Mouse (Mus musculus) limb, embryonic 10.5 days (tissue): ENCODE measurements around the gene Cmtr1. TPM values are rescaled to one million over a fixed set of nuclear protein-coding genes. Genes with fewer than 3 reads are reported as not detected.
"Not testable (repeated sequence)": the region's sequence is repeated elsewhere in the genome, so short reads cannot be mapped to it uniquely, and the experiment has no call there.

Experiments
- DNase-seq: peaks from one replicate; pipeline ENCODE4 v3.0.0-alpha.2; 2017; ENCODE audit warnings: low spot score
- H3K27ac ChIP-seq: fragments of 300-500 bp; sonication (generic); 2 replicates; pipeline ENCODE4 v1.5.1; 2016; ENCODE audit warnings: mild to moderate bottlenecking
- H3K27me3 ChIP-seq: fragments of 300-500 bp; sonication (generic); 2 replicates; pipeline ENCODE4 v1.6.1; 2016; ENCODE audit warnings: low read depth, mild to moderate bottlenecking; ENCODE audit not compliant: poor library complexity, severe bottlenecking
- H3K36me3 ChIP-seq: fragments of 300-500 bp; sonication (generic); 2 replicates; pipeline ENCODE4 v1.6.1; 2016; ENCODE audit warnings: mild to moderate bottlenecking, moderate library complexity
- H3K4me1 ChIP-seq: fragments of 300-500 bp; sonication (generic); 2 replicates; pipeline ENCODE4 v1.6.1; 2016
- H3K4me3 ChIP-seq: fragments of 300-500 bp; sonication (generic); 2 replicates; pipeline ENCODE4 v1.5.1; 2016; ENCODE audit warnings: mild to moderate bottlenecking, moderate library complexity
- H3K9me3 ChIP-seq: fragments of 300-500 bp; sonication (generic); replicated peaks from 2 replicates; pipeline ENCODE4 v1.6.1; 2016; ENCODE audit warnings: mild to moderate bottlenecking
- WGBS: fragments of 180-500 bp; shearing (Covaris S2); methylation state at CpG from one replicate; pipeline ENCODE4 v1.1.7; 2016; 5-methylcytosine and 5-hydroxymethylcytosine counted together
- polyA plus RNA-seq: library from polyadenylated mRNA; unstranded; fragments of >200 nt; fragmentation: Nextera tagmentation; extraction: Ambion mirVana; gene quantifications from 2 replicates; pipeline ENCODE4 v1.2.1, GENCODE M21; 2016

The Cmtr1 gene
- polyA plus RNA-seq, 1 experiment from 2014 or later, result 134 TPM

GRCm38 (mm10) chr17:29712565-29712964 lies 52.2 kb downstream of the Cmtr1 start:
- DNase-seq, result no peak
- no peaks in the 10 kb centered on the region for H3K9me3 ChIP-seq
- peaks cover 75% of the 10 kb centered on the region for H3K4me1 ChIP-seq
- peaks cover 16% of the 10 kb centered on the region for H3K36me3 ChIP-seq
- H3K27ac ChIP-seq, result peak overlapping the region; percentile 37; the same call in 1 of the 2 replicates
- 58% methylated on average over 7 of the region's 7 CpGs for WGBS
- no peaks in the 10 kb centered on the region for H3K27me3 ChIP-seq
- H3K4me3 ChIP-seq, result no peak overlapping the region

DNA sequence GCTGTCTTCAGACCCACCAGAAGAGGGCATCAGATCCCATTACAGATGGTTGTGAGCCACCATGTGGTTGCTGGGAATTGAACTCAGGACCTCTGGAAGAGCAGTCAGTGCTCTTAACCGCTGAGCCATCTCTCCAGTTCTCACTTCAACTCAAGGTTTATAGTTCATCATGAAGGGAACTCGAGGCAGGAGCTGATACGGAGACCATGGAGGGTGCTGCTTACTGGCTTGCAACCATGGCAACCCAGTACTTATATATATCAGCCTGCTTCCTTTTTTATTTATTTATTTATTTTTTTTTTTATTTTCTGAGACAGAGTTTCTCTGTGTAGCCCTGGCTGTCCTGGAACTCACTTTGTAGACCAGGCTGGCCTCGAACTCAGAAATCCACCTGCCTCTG lies 53.3 kb downstream of the Cmtr1 start:
- H3K4me3 ChIP-seq, H3K27ac ChIP-seq, H3K27me3 ChIP-seq, H3K9me3 ChIP-seq, DNase-seq: not testable (repeated sequence)
- 90% methylated on average over 4 of the region's 4 CpGs for WGBS
- Histone ChIP-seq H3K36me3 (peaks cover 16% of the 10 kb centered on the region), H3K4me1 (peaks cover 63% of the 10 kb centered on the region)

GRCm38 (mm10) chr17:29716732-29717445 lies 56.5 kb downstream of the Cmtr1 start, which contains the start of gene Ccdc167:
TSS of gene Ccdc167 (minus strand) at chr17:29717044.
- no peaks in the 10 kb centered on the region for H3K9me3 ChIP-seq
- peaks cover 35% of the 10 kb centered on the region for H3K4me1 ChIP-seq
- H3K36me3 ChIP-seq, result peaks cover 16% of the 10 kb centered on the region
- DNase-seq, result peak; percentile 98
- no peaks in the 10 kb centered on the region for H3K27me3 ChIP-seq
- peak within 1 kb of the TSS; percentile 89 for H3K27ac ChIP-seq
- WGBS, result 6% methylated on average over 41 of the region's 41 CpGs
- H3K4me3 ChIP-seq, result peak within 1 kb of the TSS; percentile 66

GRCm38 (mm10) chr17:29718660-29719059 lies 58.3 kb downstream of the Cmtr1 start:
- Histone ChIP-seq H3K4me1 (peaks cover 20% of the 10 kb centered on the region), H3K27me3 (no peaks in the 10 kb centered on the region), H3K4me3 (no peak overlapping the region), H3K9me3 (no peaks in the 10 kb centered on the region), H3K36me3 (peaks cover 16% of the 10 kb centered on the region), H3K27ac (no peak overlapping the region)
- WGBS, result 90% methylated on average over 8 of the region's 8 CpGs
- no peak for DNase-seq

- Histone ChIP-seq H3K27ac (no peak overlapping the region), H3K9me3 (no peaks in the 10 kb centered on the region), H3K4me3 (no peak overlapping the region), H3K27me3 (no peaks in the 10 kb centered on the region), H3K4me1 (peaks cover 20% of the 10 kb centered on the region), H3K36me3 (peaks cover 7% of the 10 kb centered on the region)
- 82% methylated on average over 13 of the region's 13 CpGs for WGBS
- DNase-seq, result no peak
Measured at GRCm38 (mm10) chr17:29719628-29720575, 59.5 kb downstream of the Cmtr1 start.

- Histone ChIP-seq H3K27ac (no peak overlapping the region), H3K4me1 (peaks cover 18% of the 10 kb centered on the region), H3K4me3 (no peak overlapping the region), H3K9me3 (no peaks in the 10 kb centered on the region), H3K27me3 (no peaks in the 10 kb centered on the region), H3K36me3 (no peaks in the 10 kb centered on the region)
- DNase-seq, result no peak
- WGBS, result 79% methylated on average over 11 of the region's 11 CpGs
Measured at GRCm38 (mm10) chr17:29720755-29721365, 60.5 kb downstream of the Cmtr1 start.

DNA sequence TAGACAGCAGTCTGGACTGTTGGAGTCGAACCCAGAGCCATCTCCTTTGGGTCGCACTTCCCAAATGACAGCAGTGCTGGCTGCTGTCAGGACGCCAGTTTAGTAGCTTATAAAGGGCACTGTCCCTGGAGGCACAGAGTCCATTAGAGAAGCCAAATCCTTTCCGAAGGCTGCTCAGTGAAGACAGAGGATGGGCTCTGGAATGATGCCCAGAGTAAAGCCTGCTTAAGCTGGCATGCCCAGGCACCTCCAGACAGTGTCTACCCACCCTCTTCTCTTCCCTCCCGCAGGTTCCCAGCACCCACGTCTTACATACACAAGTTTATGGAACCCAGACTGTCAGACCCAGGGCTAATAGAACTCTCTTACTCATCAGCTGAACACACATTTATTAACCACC lies 64.2 kb downstream of the Cmtr1 start:
- Histone ChIP-seq H3K27ac (no peak overlapping the region), H3K4me3 (no peak overlapping the region), H3K36me3 (no peaks in the 10 kb centered on the region), H3K27me3 (no peaks in the 10 kb centered on the region), H3K9me3 (no peaks in the 10 kb centered on the region), H3K4me1 (peaks cover 3% of the 10 kb centered on the region; the same call in 1 of the 2 replicates)
- 84% methylated on average over 6 of the region's 6 CpGs for WGBS
- DNase-seq, result no peak

DNA sequence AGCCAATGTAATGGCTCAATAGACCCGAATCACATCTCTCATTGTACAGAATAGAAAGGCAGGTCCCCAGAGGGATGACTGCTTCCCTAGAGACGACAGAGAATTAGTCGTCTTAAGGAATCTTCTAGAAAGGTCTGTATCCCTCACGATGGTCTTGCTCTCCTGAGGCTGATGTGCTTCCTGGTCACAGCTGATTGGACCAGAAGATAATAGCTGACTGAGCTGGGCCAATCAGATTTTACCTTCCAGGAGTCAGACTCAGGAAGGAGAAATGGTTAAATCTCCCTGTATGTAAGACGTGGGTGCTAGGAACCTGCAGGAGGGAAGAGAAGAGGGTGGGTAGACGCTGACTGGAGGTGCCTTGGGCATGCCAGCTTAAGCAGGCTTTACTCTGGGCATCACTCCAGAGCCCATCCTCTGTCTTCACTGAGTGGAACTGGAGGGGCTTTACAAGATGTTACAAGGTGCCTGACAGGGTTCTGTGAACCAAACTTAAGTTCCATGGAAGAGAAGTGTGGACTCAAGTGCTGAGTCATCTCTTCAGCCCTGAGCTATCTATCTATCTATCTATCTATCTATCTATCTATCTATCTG lies 64.7 kb downstream of the Cmtr1 start:
- H3K27ac ChIP-seq, result no peak overlapping the region
- H3K27me3 ChIP-seq, result no peaks in the 10 kb centered on the region
- H3K36me3 ChIP-seq, result no peaks in the 10 kb centered on the region
- WGBS, result 82% methylated on average over 6 of the region's 6 CpGs
- peaks cover 3% of the 10 kb centered on the region; the same call in 1 of the 2 replicates for H3K4me1 ChIP-seq
- H3K9me3 ChIP-seq, result no peaks in the 10 kb centered on the region
- DNase-seq, result no peak
- H3K4me3 ChIP-seq, result no peak overlapping the region

GRCm38 (mm10) chr17:29728082-29728481 lies 67.7 kb downstream of the Cmtr1 start:
- no peak overlapping the region for H3K27ac ChIP-seq
- DNase-seq, result no peak
- H3K9me3 ChIP-seq, result no peaks in the 10 kb centered on the region
- H3K36me3 ChIP-seq, result no peaks in the 10 kb centered on the region
- H3K4me3 ChIP-seq, result no peak overlapping the region
- H3K4me1 ChIP-seq, result peaks cover 16% of the 10 kb centered on the region
- 55% methylated on average over 8 of the region's 8 CpGs for WGBS
- H3K27me3 ChIP-seq, result no peaks in the 10 kb centered on the region

DNA sequence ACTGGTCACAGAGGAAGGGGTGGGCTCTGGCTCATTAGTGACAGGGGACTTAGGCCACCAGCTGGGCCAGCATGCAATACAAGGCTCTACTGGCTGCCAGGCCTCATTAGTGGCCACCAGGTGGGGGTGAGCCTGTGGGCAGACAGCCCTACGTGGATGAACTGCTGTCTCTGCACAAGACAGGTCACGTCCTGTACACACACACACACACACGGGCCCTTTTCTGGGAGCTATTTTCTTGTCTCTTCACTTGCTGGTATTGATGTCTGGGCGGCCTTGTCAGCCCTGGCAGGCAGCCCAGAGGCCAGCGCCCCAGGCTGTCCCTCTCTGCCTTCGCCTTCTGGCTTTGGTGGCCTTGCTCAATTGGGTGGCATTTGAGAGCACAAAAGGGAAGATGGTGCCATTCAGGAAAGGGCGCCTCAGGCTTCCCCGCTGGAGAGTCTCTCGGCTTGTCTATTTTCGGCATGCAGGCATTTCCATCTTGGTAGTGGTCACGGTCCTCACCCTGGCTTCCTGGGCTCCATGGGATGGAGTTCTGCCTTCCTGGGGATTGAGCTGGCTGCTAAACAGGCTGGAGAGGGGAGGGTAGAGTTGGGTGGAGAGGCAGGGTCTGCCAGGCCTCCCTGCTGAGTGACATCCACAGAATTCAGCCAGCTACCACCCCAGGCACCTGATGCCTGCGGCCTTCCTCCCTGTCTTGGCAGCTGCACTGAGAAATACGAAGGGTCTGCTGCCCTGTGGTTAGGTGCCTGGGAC lies 70.3 kb downstream of the Cmtr1 start:
- H3K4me3 ChIP-seq, result no peak overlapping the region
- peak overlapping the region; percentile 46; the same call in 1 of the 2 replicates for H3K27ac ChIP-seq
- no peaks in the 10 kb centered on the region for H3K27me3 ChIP-seq
- H3K9me3 ChIP-seq, result no peaks in the 10 kb centered on the region
- H3K4me1 ChIP-seq, result peaks cover 20% of the 10 kb centered on the region
- no peaks in the 10 kb centered on the region for H3K36me3 ChIP-seq
- 72% methylated on average over 13 of the region's 13 CpGs for WGBS
- no peak for DNase-seq

- 61% methylated on average over 12 of the region's 12 CpGs for WGBS
- Histone ChIP-seq H3K36me3 (no peaks in the 10 kb centered on the region), H3K27me3 (no peaks in the 10 kb centered on the region), H3K27ac (peak overlapping the region; percentile 46), H3K4me3 (no peak overlapping the region), H3K9me3 (no peaks in the 10 kb centered on the region), H3K4me1 (peaks cover 27% of the 10 kb centered on the region)
- no peak for DNase-seq
Measured at GRCm38 (mm10) chr17:29731266-29731952, 71.0 kb downstream of the Cmtr1 start.
